Mouse (Mus musculus): ENCODE data around the gene Plaa.

GRCm38 (mm10) chr4:94564297-94564696 is 38.7 kb downstream of the Plaa start:
- TF ChIP-seq ZC3H11A (IDR thresholded peaks at IDR 0.05; ENCODE audit: borderline replicate concordance, low read depth, low read length) = no peak
- TF ChIP-seq HCFC1 (IDR thresholded peaks at IDR 0.05; ENCODE audit: borderline replicate concordance, insufficient read depth, low read length) = no peak
- no peak for TF ChIP-seq ZNF384 (IDR thresholded peaks at IDR 0.05; ENCODE audit: low read depth, low read length)
- no peak for TF ChIP-seq CHD2 (IDR thresholded peaks at IDR 0.05; ENCODE audit: low read depth, low read length)
